Mouse (Mus musculus) bone marrow, adult 2 months (tissue): Measurements from ENCODE around the gene Psmf1. TPM values are rescaled to one million over a fixed set of nuclear protein-coding genes. Genes with fewer than 3 reads are reported as not detected.

ENCODE experiments used
- H3K27ac ChIP-seq: fragments of 200-500 bp; 2 replicates; pipeline ENCODE4 v1.5.1; 2012; ENCODE audit warnings: low read depth, mild to moderate bottlenecking, control low read depth, inconsistent platforms, low read length; ENCODE audit not compliant: control insufficient read depth, poor library complexity, insufficient read depth
- H3K4me1 ChIP-seq: fragments of 200-500 bp; 2 replicates; pipeline ENCODE4 v1.6.1; 2011; ENCODE audit warnings: low read length; ENCODE audit not compliant: control insufficient read depth, insufficient read depth
- H3K4me3 ChIP-seq: fragments of 200-500 bp; replicated peaks from 2 replicates; pipeline ENCODE3; 2011; ENCODE audit warnings: mild to moderate bottlenecking, low read depth, low read length, control low read depth; ENCODE audit not compliant: control insufficient read depth
- CTCF ChIP-seq: fragments of 200-500 bp; IDR thresholded peaks from 2 replicates; pipeline ENCODE4 v1.5.1; 2011; ENCODE audit warnings: low read length, control low read depth; ENCODE audit not compliant: control insufficient read depth, insufficient read depth
- POLR2A ChIP-seq: fragments of 200-500 bp; IDR thresholded peaks from 2 replicates; pipeline ENCODE4 v1.6.1; 2011; ENCODE audit warnings: low read depth, mild to moderate bottlenecking, control low read depth, low read length, borderline replicate concordance; ENCODE audit not compliant: control insufficient read depth
- WGBS: fragments of 180-500 bp; shearing (Covaris S2); methylation state at CpG from one replicate; pipeline ENCODE4 v1.1.7; 2018; 5-methylcytosine and 5-hydroxymethylcytosine counted together
- polyA plus RNA-seq: library from polyadenylated mRNA; stranded (reverse); fragments of >200 nt; gene quantifications from 2 replicates; pipeline ENCODE4 v1.2.4, GENCODE M21; 2011; ENCODE audit warnings: low replicate concordance; ENCODE audit not compliant: missing spikeins, insufficient read depth, insufficient read length

Psmf1 gene
- polyA plus RNA-seq, 1 experiment = 31.9 TPM

- 44% methylated on average over 48 of the region's 48 CpGs for WGBS
- H3K4me1 ChIP-seq = no peaks in the 10 kb centered on the region
- no peak overlapping the region for H3K27ac ChIP-seq
- no peak overlapping the region for H3K4me3 ChIP-seq
- TF ChIP-seq POLR2A (no peak), CTCF (no peak)
Measured at GRCm38 (mm10) chr2:151670026-151670967, 73.7 kb downstream of the Psmf1 start.

GRCm38 (mm10) chr2:151668433-151668832, 75.6 kb downstream of the Psmf1 start, which contains the start of gene Rad21l:
Gene Rad21l (minus strand): TSS chr2:151668533.
- Histone ChIP-seq H3K27ac (no peak within 1 kb of the TSS), H3K4me3 (no peak within 1 kb of the TSS), H3K4me1 (no peaks in the 10 kb centered on the region)
- no peak for TF ChIP-seq CTCF
- TF ChIP-seq POLR2A = no peak
- WGBS = 63% methylated on average over 3 of the region's 3 CpGs

Other genes with a start within 250 kb of the Psmf1 start
- gene Fkbp1a, start 201.7 kb downstream of the Psmf1 start, polyA plus RNA-seq = 32.7 and 70.4 TPM in 2 replicates
- not detected in 2 replicates for gene Sdcbp2, start 171.6 kb downstream of the Psmf1 start, polyA plus RNA-seq
- 0.42 TPM in 1 of 2 replicates, not detected in the other for gene Snph, start 111.6 kb downstream of the Psmf1 start, polyA plus RNA-seq
- not detected in 2 replicates for gene Rad21l, start 75.7 kb downstream of the Psmf1 start, polyA plus RNA-seq
- not detected in 2 replicates for gene Tmem74b, start 42.2 kb downstream of the Psmf1 start, polyA plus RNA-seq
- not detected in 2 replicates for gene Rspo4, start 98.7 kb upstream of the Psmf1 start, polyA plus RNA-seq
- gene Angpt4, start 167.0 kb upstream of the Psmf1 start, polyA plus RNA-seq = 1.5 and 2.1 TPM in 2 replicates
- gene Fam110a, start 236.0 kb upstream of the Psmf1 start, polyA plus RNA-seq = 3.0 and 13.0 TPM in 2 replicates